Mouse (Mus musculus) neural tube, embryonic 14.5 days (tissue): ENCODE data around the gene Spon2. TPM values are rescaled to one million over a fixed set of nuclear protein-coding genes. Genes with fewer than 3 reads are reported as not detected.

Source experiments
- polyA plus RNA-seq: library from polyadenylated mRNA; unstranded; fragments of >200 nt; fragmentation: Nextera tagmentation; extraction: Ambion mirVana; gene quantifications from 2 replicates; pipeline ENCODE4 v1.2.1, GENCODE M21; 2014

Gene Spon2
- polyA plus RNA-seq, 1 experiment from 2014 or later, result 0.54 TPM

Other genes starting within 250 kb of the Spon2 start
- 776 and 794 TPM in 2 replicates for gene Ywhah, start 199.6 kb downstream of the Spon2 start, polyA plus RNA-seq
- gene Slc5a1, start 114.2 kb downstream of the Spon2 start, polyA plus RNA-seq, result 0.10 TPM in 1 of 2 replicates, not detected in the other
- gene Ctbp1, start 56.5 kb upstream of the Spon2 start, polyA plus RNA-seq, result 513 and 549 TPM in 2 replicates
- 117 and 127 TPM in 2 replicates for gene Maea, start 117.1 kb upstream of the Spon2 start, polyA plus RNA-seq
- 8.7 and 9.0 TPM in 2 replicates for gene Uvssa, start 160.1 kb upstream of the Spon2 start, polyA plus RNA-seq
- gene Nkx1-1, start 215.5 kb upstream of the Spon2 start, polyA plus RNA-seq, result 0.44 and 0.74 TPM in 2 replicates